Mouse (Mus musculus) limb, embryonic 13.5 days (tissue): Measurements from ENCODE around the gene Slc16a3. TPM values are rescaled to one million over a fixed set of nuclear protein-coding genes. Genes with fewer than 3 reads are reported as not detected.

Experiments
- ATAC-seq: fragments of 200-750 bp; cut with Nextera tagmentation; 2 replicates; pipeline ENCODE4 v1.8.0; 2017; ENCODE audit warnings: low read depth, moderate number of reproducible peaks, moderate TSS enrichment; ENCODE audit not compliant: low FRiP score
- H3K27ac ChIP-seq: fragments of 300-500 bp; sonication (generic); 2 replicates; pipeline ENCODE4 v1.5.1; 2015; ENCODE audit warnings: inconsistent platforms, mild to moderate bottlenecking, moderate library complexity
- H3K27me3 ChIP-seq: fragments of 300-500 bp; sonication (generic); 2 replicates; pipeline ENCODE4 v1.6.1; 2015; ENCODE audit warnings: mild to moderate bottlenecking, inconsistent platforms
- H3K36me3 ChIP-seq: fragments of 300-500 bp; sonication (generic); 2 replicates; pipeline ENCODE4 v1.6.1; 2015; ENCODE audit warnings: inconsistent platforms, mild to moderate bottlenecking, moderate library complexity
- H3K4me1 ChIP-seq: fragments of 300-500 bp; sonication (generic); 2 replicates; pipeline ENCODE4 v1.6.1; 2015; ENCODE audit warnings: inconsistent platforms
- H3K4me2 ChIP-seq: fragments of 300-500 bp; sonication (generic); replicated peaks from 2 replicates; pipeline ENCODE4 v1.6.1; 2015; ENCODE audit warnings: inconsistent platforms, mild to moderate bottlenecking, moderate library complexity
- H3K4me3 ChIP-seq: fragments of 300-500 bp; sonication (generic); 2 replicates; pipeline ENCODE4 v1.5.1; 2015; ENCODE audit warnings: moderate library complexity, mild to moderate bottlenecking, inconsistent platforms
- H3K9ac ChIP-seq: fragments of 300-500 bp; sonication (generic); 2 replicates; pipeline ENCODE4 v1.6.1; 2015; ENCODE audit warnings: mild to moderate bottlenecking, inconsistent platforms
- H3K9me3 ChIP-seq: fragments of 300-500 bp; sonication (generic); 2 replicates; pipeline ENCODE4 v1.6.1; 2016; ENCODE audit warnings: inconsistent platforms
- WGBS: fragments of 180-500 bp; shearing (Covaris S2); methylation state at CpG from one replicate; pipeline ENCODE4 v1.1.7; 2015; 5-methylcytosine and 5-hydroxymethylcytosine counted together
- polyA plus RNA-seq: library from polyadenylated mRNA; unstranded; fragments of >200 nt; fragmentation: Nextera tagmentation; extraction: Ambion mirVana; gene quantifications from 2 replicates; pipeline ENCODE4 v1.2.1, GENCODE M21; 2015

Gene Slc16a3
- polyA plus RNA-seq, 1 experiment from 2014 or later = 94.1 TPM

- Histone ChIP-seq H3K4me3 (peak overlapping the region; percentile 64), H3K36me3 (peaks cover 18% of the 10 kb centered on the region), H3K4me1 (peaks cover 46% of the 10 kb centered on the region), H3K27me3 (peaks cover 3% of the 10 kb centered on the region; the same call in 1 of the 2 replicates), H3K4me2 (peak overlapping the region; percentile 83), H3K9me3 (no peaks in the 10 kb centered on the region), H3K9ac (peak overlapping the region; percentile 80), H3K27ac (peak overlapping the region; percentile 73; the same call in 1 of the 2 replicates)
- peak; percentile 76 for ATAC-seq
- 2% methylated on average over 39 of the region's 39 CpGs for WGBS
Measured at GRCm38 (mm10) chr11:120950281-120951202, 2.3 kb downstream of the Slc16a3 start.

DNA sequence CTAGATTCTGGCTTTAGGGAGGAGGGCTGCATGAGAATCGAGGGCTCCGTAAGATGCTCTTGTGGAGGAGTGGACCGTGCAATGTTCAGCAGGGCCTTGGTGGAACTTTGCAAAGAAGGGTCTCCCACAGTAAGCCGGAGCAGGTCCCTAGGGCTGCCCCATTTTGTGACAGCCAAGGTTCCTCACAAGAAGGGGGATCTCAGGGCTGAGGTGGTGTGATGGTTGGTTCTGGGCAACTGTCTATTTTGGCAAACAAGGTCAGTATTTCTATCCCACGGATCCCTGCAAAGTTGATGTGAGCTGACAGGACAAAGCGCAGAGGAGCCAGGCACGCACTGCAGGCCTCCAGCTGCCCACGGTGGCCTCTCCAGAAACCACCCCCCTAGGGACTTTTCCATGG, 3.0 kb downstream of the Slc16a3 start:
- peak overlapping the region; percentile 58; the same call in 1 of the 2 replicates for H3K27ac ChIP-seq
- peak overlapping the region; percentile 83 for H3K4me2 ChIP-seq
- peaks cover 46% of the 10 kb centered on the region for H3K4me1 ChIP-seq
- peak overlapping the region; percentile 80 for H3K9ac ChIP-seq
- no peaks in the 10 kb centered on the region for H3K9me3 ChIP-seq
- peaks cover 3% of the 10 kb centered on the region; the same call in 1 of the 2 replicates for H3K27me3 ChIP-seq
- peaks cover 25% of the 10 kb centered on the region for H3K36me3 ChIP-seq
- H3K4me3 ChIP-seq = peak overlapping the region; percentile 64
- 28% methylated on average over 8 of the region's 8 CpGs for WGBS
- ATAC-seq = no peak

DNA sequence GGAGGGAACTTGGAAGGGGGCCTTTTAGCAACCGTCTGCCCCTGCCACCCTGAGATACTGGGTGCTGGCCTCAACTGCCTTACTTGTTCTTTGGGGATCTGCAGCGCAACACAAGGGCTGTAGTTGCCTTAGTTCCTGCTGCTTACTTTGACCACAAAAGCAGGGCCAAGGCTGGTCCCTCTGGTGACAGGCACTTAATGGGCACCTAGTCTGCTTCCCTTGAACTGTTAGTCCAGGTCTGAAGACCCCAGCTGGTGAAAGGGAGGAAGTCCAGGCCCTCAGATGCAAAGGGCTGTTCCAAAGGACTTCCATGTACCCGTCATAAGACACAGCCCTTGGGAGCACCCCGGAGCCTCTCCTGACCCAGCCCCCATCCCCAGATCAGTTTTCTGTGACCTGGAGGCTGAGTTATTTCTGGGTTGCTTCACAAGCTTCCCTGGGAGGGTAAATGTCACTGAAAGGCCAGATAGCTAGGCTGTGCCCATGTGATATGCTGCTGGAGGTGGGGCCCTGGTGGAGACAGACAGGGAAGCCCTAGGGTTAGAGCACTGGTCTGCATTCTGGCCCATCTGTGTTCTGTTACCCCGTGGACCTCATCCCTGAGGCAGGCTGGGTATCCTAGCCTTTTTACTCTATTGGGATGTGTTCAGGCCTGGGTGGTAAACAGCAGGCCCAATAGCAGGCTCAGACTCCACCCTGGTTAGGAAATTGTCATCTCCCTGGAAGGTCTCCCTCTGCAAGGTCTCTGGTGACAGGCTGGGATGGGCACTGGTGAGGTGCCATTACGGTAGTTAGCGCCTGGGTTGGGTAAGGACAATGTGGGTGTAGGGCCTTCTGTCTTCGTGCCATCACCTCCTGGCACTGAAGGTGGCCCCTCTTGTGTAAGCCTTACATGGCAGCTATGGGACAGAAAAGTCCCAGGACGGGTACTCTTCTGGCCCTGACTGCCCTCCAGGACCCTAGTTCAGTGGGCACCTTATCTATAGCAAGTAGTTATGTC, 3.8 kb downstream of the Slc16a3 start:
- Histone ChIP-seq H3K9ac (peak overlapping the region; percentile 80; the same call in 1 of the 2 replicates), H3K27ac (peak overlapping the region; percentile 22; the same call in 1 of the 2 replicates), H3K27me3 (peaks cover 3% of the 10 kb centered on the region; the same call in 1 of the 2 replicates), H3K9me3 (no peaks in the 10 kb centered on the region), H3K36me3 (peaks cover 32% of the 10 kb centered on the region), H3K4me3 (peak overlapping the region; percentile 64), H3K4me2 (peak overlapping the region; percentile 83), H3K4me1 (peaks cover 47% of the 10 kb centered on the region)
- ATAC-seq = no peak
- WGBS = 79% methylated on average over 9 of the region's 9 CpGs

GRCm38 (mm10) chr11:120954936-120955335, 6.7 kb downstream of the Slc16a3 start:
- Histone ChIP-seq H3K36me3 (peaks cover 62% of the 10 kb centered on the region), H3K4me1 (peaks cover 39% of the 10 kb centered on the region), H3K27ac (no peak overlapping the region), H3K27me3 (peaks cover 1% of the 10 kb centered on the region; the same call in 1 of the 2 replicates), H3K9ac (no peak overlapping the region), H3K9me3 (no peaks in the 10 kb centered on the region), H3K4me2 (no peak overlapping the region), H3K4me3 (no peak overlapping the region)
- no peak for ATAC-seq
- 76% methylated on average over 5 of the region's 5 CpGs for WGBS

DNA sequence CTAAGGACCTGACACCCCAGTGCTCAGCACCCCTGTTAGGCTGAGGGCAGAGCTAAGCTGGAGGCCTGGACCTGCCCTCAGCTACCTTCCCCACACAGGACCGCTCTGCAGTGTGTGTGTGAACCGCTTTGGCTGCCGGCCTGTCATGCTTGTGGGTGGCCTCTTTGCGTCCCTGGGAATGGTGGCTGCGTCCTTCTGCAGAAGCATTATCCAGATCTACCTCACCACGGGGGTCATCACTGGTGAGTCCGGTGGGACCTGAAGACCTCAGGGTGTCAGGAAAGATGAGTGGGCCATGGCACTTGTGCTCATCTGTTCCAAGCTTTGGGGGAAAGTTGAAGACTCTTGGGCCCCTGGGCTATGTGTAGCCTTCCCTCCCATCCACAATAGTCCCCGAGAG, 7.4 kb downstream of the Slc16a3 start:
- no peak overlapping the region for H3K4me2 ChIP-seq
- H3K27ac ChIP-seq = no peak overlapping the region; the same call in 1 of the 2 replicates
- H3K4me3 ChIP-seq = no peak overlapping the region
- H3K4me1 ChIP-seq = peaks cover 31% of the 10 kb centered on the region
- H3K27me3 ChIP-seq = no peaks in the 10 kb centered on the region
- 92% methylated on average over 8 of the region's 8 CpGs for WGBS
- no peak overlapping the region for H3K9ac ChIP-seq
- H3K36me3 ChIP-seq = peaks cover 69% of the 10 kb centered on the region
- no peaks in the 10 kb centered on the region for H3K9me3 ChIP-seq
- ATAC-seq = no peak

- Histone ChIP-seq H3K36me3 (peaks cover 83% of the 10 kb centered on the region), H3K9me3 (no peaks in the 10 kb centered on the region), H3K4me1 (peaks cover 21% of the 10 kb centered on the region), H3K4me2 (no peak overlapping the region), H3K27me3 (no peaks in the 10 kb centered on the region), H3K9ac (no peak overlapping the region), H3K27ac (0 out of 2 replicates have a peak overlapping the region, but pooled peaks have one; percentile 18), H3K4me3 (no peak overlapping the region)
- ATAC-seq = no peak
- 54% methylated on average over 8 of the region's 8 CpGs for WGBS
Measured at GRCm38 (mm10) chr11:120957052-120957451, 8.8 kb downstream of the Slc16a3 start.

- 78% methylated on average over 15 of the region's 15 CpGs for WGBS
- no peaks in the 10 kb centered on the region for H3K27me3 ChIP-seq
- H3K9ac ChIP-seq = no peak overlapping the region
- peak overlapping the region; percentile 18; the same call in 1 of the 2 replicates for H3K27ac ChIP-seq
- H3K4me2 ChIP-seq = no peak overlapping the region
- H3K4me1 ChIP-seq = peaks cover 15% of the 10 kb centered on the region; the same call in 1 of the 2 replicates
- H3K36me3 ChIP-seq = peaks cover 90% of the 10 kb centered on the region
- H3K9me3 ChIP-seq = no peaks in the 10 kb centered on the region
- ATAC-seq = no peak
- H3K4me3 ChIP-seq = no peak overlapping the region
Measured at GRCm38 (mm10) chr11:120957731-120958257, 9.5 kb downstream of the Slc16a3 start.

- no peak for ATAC-seq
- H3K9me3 ChIP-seq = no peaks in the 10 kb centered on the region
- H3K27me3 ChIP-seq = no peaks in the 10 kb centered on the region
- 85% methylated on average over 18 of the region's 18 CpGs for WGBS
- H3K36me3 ChIP-seq = peaks cover 98% of the 10 kb centered on the region
- H3K27ac ChIP-seq = no peak overlapping the region
- H3K4me2 ChIP-seq = no peak overlapping the region
- no peak overlapping the region for H3K9ac ChIP-seq
- no peak overlapping the region for H3K4me3 ChIP-seq
- H3K4me1 ChIP-seq = peaks cover 15% of the 10 kb centered on the region; the same call in 1 of the 2 replicates
Measured at GRCm38 (mm10) chr11:120959066-120959465, 10.8 kb downstream of the Slc16a3 start.

DNA sequence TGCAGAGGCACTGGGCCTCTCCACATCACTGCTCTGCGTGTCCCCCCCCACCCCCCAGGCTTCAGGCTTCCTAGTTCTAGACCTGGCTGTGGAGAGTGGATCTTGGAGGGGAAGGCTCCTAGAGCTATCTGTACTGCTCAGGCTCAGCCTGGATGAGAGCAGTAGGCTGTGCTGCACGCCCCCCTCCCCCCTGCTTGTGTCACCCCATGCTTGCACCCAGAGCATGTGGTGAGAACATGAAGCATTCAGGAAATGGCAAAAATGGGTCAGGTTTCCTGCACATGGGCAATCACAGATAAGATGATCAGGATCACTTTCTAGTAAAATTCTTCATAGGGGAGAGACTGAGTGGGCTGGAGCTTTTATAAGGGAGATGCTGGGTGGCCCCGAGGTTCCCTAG, 11.3 kb downstream of the Slc16a3 start:
- Histone ChIP-seq H3K36me3 (peaks cover 98% of the 10 kb centered on the region), H3K27ac (no peak overlapping the region), H3K9ac (no peak overlapping the region), H3K9me3 (no peaks in the 10 kb centered on the region), H3K4me3 (no peak overlapping the region), H3K4me2 (no peak overlapping the region), H3K4me1 (peaks cover 15% of the 10 kb centered on the region; the same call in 1 of the 2 replicates), H3K27me3 (no peaks in the 10 kb centered on the region)
- ATAC-seq = no peak
- 84% methylated on average over 3 of the region's 3 CpGs for WGBS

GRCm38 (mm10) chr11:120960248-120960647, 12.0 kb downstream of the Slc16a3 start:
- Histone ChIP-seq H3K36me3 (peaks cover 100% of the 10 kb centered on the region), H3K4me3 (no peak overlapping the region)

GRCm38 (mm10) chr11:120961594-120961993, 13.3 kb downstream of the Slc16a3 start:
- peaks cover 100% of the 10 kb centered on the region for H3K36me3 ChIP-seq
- no peak overlapping the region for H3K9ac ChIP-seq
- no peak overlapping the region for H3K4me2 ChIP-seq
- no peaks in the 10 kb centered on the region for H3K27me3 ChIP-seq
- H3K27ac ChIP-seq = no peak overlapping the region
- H3K4me3 ChIP-seq = no peak overlapping the region
- no peak for ATAC-seq
- 86% methylated on average over 7 of the region's 7 CpGs for WGBS
- H3K4me1 ChIP-seq = peaks cover 25% of the 10 kb centered on the region; the same call in 1 of the 2 replicates
- no peaks in the 10 kb centered on the region for H3K9me3 ChIP-seq

More at GRCm38 (mm10) chr11:120960248-120960647, 12.0 kb downstream of the Slc16a3 start:
- no peak overlapping the region for H3K9ac ChIP-seq
- H3K27me3 ChIP-seq = no peaks in the 10 kb centered on the region
- WGBS = 47% methylated on average over 1 of the region's 1 CpGs
- peaks cover 15% of the 10 kb centered on the region; the same call in 1 of the 2 replicates for H3K4me1 ChIP-seq
- no peaks in the 10 kb centered on the region for H3K9me3 ChIP-seq
- H3K4me2 ChIP-seq = no peak overlapping the region
- H3K27ac ChIP-seq = no peak overlapping the region
- no peak for ATAC-seq
